Mouse (Mus musculus): ENCODE data around the gene Igf1. TPM values are rescaled to one million over a fixed set of nuclear protein-coding genes. Genes with fewer than 3 reads are reported as not detected.

Gene Igf1
- total and polyA plus RNA-seq, 3 experiments: not detected

GRCm38 (mm10) chr10:87894461-87895120 is 36.5 kb downstream of the Igf1 start:
- H3K9me3 ChIP-seq (replicated peaks; ENCODE audit: insufficient read depth, low read length): no peaks in the 10 kb centered on the region
- no peak overlapping the region for H3K4me3 ChIP-seq (ENCODE audit: control insufficient read depth in 1 of 2, insufficient read depth in 1 of 2, low read depth in 2 of 2, low read length in 2 of 2)
- H3K4me1 ChIP-seq (ENCODE audit: control insufficient read depth in 1 of 2, insufficient read depth in 2 of 2, low read length in 2 of 2): no peaks in the 10 kb centered on the region
- H3K36me3 ChIP-seq (ENCODE audit: control insufficient read depth in 1 of 2, insufficient read depth in 2 of 2, low read length in 2 of 2): no peaks in the 10 kb centered on the region
- TF ChIP-seq ELF1 (IDR thresholded peaks at IDR 0.05; ENCODE audit: low read depth, low read length) (no peak), SIN3A (IDR thresholded peaks at IDR 0.05; ENCODE audit: low read length) (no peak), ZNF384 (IDR thresholded peaks at IDR 0.05; ENCODE audit: low read depth, low read length) (no peak), MEF2A (IDR thresholded peaks at IDR 0.05; ENCODE audit: extremely low read depth, insufficient replicate concordance, low read depth, low read length, poor library complexity, severe bottlenecking) (no peak), RCOR1 (IDR thresholded peaks at IDR 0.05; ENCODE audit: low read depth, low read length) (no peak), MXI1 (IDR thresholded peaks at IDR 0.05; ENCODE audit: low read depth, low read length) (no peak), CTCF (IDR thresholded peaks at IDR 0.05 in 2 of 3, conservative IDR thresholded peaks at IDR 0.05 in 1 of 3; ENCODE audit: control insufficient read depth in 1 of 3, insufficient read depth in 1 of 3, low read depth in 2 of 3, low read length in 3 of 3, poor library complexity in 1 of 3, severe bottlenecking in 1 of 3) (no peak), ZKSCAN1 (IDR thresholded peaks at IDR 0.05; ENCODE audit: low read depth, low read length) (no peak), GABPA (IDR thresholded peaks at IDR 0.05; ENCODE audit: low read depth, low read length) (no peak), POLR2AphosphoS2 (IDR thresholded peaks at IDR 0.05; ENCODE audit: low read length) (no peak), E2F4 (IDR thresholded peaks at IDR 0.05; ENCODE audit: borderline replicate concordance, low read depth, low read length) (no peak), POLR2A (IDR thresholded peaks at IDR 0.05; ENCODE audit: control insufficient read depth in 1 of 2, insufficient read depth in 1 of 2, low read depth in 1 of 2, low read length in 2 of 2, poor library complexity in 1 of 2) (no peak), TAL1 (IDR thresholded peaks at IDR 0.05; ENCODE audit: low read length) (no peak), ZC3H11A (IDR thresholded peaks at IDR 0.05; ENCODE audit: low read depth, low read length) (no peak), BHLHE40 (IDR thresholded peaks at IDR 0.05; ENCODE audit: borderline replicate concordance, low read depth, low read length) (no peak), MAX (IDR thresholded peaks at IDR 0.05; ENCODE audit: low read length) (no peak), USF1 (IDR thresholded peaks at IDR 0.05; ENCODE audit: low read depth, low read length) (no peak), CHD2 (IDR thresholded peaks at IDR 0.05; ENCODE audit: low read length) (no peak), CHD1 (IDR thresholded peaks at IDR 0.05; ENCODE audit: low read depth, low read length) (no peak)
- DNase-seq (ENCODE audit: low read depth, low spot score): no peak
- H3K79me2 ChIP-seq (ENCODE audit: control insufficient read depth, insufficient read depth, low read length, poor library complexity): no peaks in the 10 kb centered on the region
- no peaks in the 10 kb centered on the region for H3K27me3 ChIP-seq (ENCODE audit: control insufficient read depth in 1 of 2, insufficient read depth in 2 of 2, low read length in 2 of 2)
- no peak overlapping the region for H3K9ac ChIP-seq (ENCODE audit: control insufficient read depth, low read depth, low read length, poor library complexity, severe bottlenecking)
- H3K27ac ChIP-seq (ENCODE audit: control insufficient read depth, low read depth, low read length): no peak overlapping the region

GRCm38 (mm10) chr10:87895351-87895750 is 37.3 kb downstream of the Igf1 start:
- Histone ChIP-seq H3K27me3 (ENCODE audit: control insufficient read depth in 1 of 2, insufficient read depth in 2 of 2, low read length in 2 of 2) (no peaks in the 10 kb centered on the region), H3K27ac (ENCODE audit: control insufficient read depth, low read depth, low read length) (no peak overlapping the region), H3K4me1 (ENCODE audit: control insufficient read depth in 1 of 2, insufficient read depth in 2 of 2, low read length in 2 of 2) (no peaks in the 10 kb centered on the region), H3K36me3 (ENCODE audit: control insufficient read depth in 1 of 2, insufficient read depth in 2 of 2, low read length in 2 of 2) (no peaks in the 10 kb centered on the region), H3K79me2 (ENCODE audit: control insufficient read depth, insufficient read depth, low read length, poor library complexity) (no peaks in the 10 kb centered on the region), H3K9ac (ENCODE audit: control insufficient read depth, low read depth, low read length, poor library complexity, severe bottlenecking) (no peak overlapping the region), H3K9me3 (replicated peaks; ENCODE audit: insufficient read depth, low read length) (no peaks in the 10 kb centered on the region), H3K4me3 (ENCODE audit: control insufficient read depth in 1 of 2, insufficient read depth in 1 of 2, low read depth in 2 of 2, low read length in 2 of 2) (no peak overlapping the region)
- DNase-seq (ENCODE audit: low read depth, low spot score): no peak
- TF ChIP-seq RAD21 (IDR thresholded peaks at IDR 0.05; ENCODE audit: low read depth, low read length) (no peak), TAL1 (IDR thresholded peaks at IDR 0.05; ENCODE audit: low read length) (no peak), POLR2AphosphoS2 (IDR thresholded peaks at IDR 0.05; ENCODE audit: low read length) (no peak), ZMIZ1 (IDR thresholded peaks at IDR 0.05; ENCODE audit: low read depth, low read length) (no peak), TBP (IDR thresholded peaks at IDR 0.05; ENCODE audit: low read depth, low read length) (no peak), GATA1 (IDR thresholded peaks at IDR 0.05; ENCODE audit: low read depth, low read length) (no peak)
